Mouse (Mus musculus) embryo, embryonic 11.5 days (tissue): Measurements from ENCODE around the gene Scn3a.
A peak's percentile ranks its signal among the peaks of the same experiment; 100 is the strongest.
"Not testable (repeated sequence)": the region's sequence is repeated elsewhere in the genome, so short reads cannot be mapped to it uniquely, and the experiment has no call there.

Experiments
- DNase-seq: peaks from one replicate; pipeline ENCODE4 v3.0.0-alpha.2; 2012; ENCODE audit warnings: low read depth, low spot score

The Scn3a gene

GRCm38 (mm10) chr2:65490450-65490849, 77.0 kb downstream of the Scn3a start:
- DNase-seq: no peak

DNA sequence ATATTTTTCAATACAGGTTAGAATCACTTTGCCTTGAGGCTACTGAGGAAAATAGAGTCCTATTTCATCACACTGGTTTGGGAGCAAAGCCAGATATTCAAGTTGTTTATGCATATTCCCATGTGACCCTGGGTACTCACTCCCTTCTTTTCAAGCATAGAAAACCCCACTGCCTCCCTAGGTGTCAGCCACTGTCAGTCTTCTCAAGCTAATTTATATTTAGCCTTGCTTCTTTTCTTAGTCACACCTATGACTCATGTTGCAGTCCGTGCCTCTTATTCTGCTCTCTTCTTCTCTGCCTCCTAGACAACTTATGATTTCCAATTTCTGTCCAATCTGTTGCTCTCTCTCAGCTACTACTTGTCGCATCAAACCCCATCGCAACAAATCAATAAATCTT, 84.0 kb downstream of the Scn3a start:
- DNase-seq: no peak

DNA sequence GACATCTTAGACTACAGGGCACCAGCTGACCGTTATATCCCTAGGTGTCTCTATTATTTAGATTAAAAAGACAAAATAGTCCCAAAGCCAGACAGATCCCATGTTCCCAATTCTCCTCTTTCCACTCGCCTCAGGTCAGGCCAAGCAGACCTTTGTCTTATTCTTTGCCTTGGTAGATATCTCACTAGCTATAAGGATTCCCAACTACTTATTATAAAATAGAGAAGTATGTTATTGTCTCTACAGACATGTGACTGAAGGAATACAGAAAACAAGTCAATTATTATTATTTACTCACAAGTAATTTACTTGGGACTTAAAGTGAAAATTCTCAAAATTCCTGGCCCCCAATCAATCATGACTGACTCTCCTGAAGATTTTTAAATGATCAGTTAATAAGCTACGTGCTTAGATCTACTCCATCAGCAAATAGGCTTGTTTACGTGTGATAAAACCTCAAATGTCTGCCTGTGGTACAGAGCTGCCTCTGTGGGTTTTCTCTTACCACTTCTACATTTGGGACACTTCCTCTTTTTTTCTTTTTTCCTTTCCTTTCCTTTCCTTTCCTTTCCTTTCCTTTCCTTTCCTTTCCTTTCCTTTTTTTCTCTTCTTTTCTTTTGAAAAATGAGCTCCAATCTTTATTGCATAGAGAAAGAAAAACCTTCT, 86.3 kb downstream of the Scn3a start:
- no peak for DNase-seq

DNA sequence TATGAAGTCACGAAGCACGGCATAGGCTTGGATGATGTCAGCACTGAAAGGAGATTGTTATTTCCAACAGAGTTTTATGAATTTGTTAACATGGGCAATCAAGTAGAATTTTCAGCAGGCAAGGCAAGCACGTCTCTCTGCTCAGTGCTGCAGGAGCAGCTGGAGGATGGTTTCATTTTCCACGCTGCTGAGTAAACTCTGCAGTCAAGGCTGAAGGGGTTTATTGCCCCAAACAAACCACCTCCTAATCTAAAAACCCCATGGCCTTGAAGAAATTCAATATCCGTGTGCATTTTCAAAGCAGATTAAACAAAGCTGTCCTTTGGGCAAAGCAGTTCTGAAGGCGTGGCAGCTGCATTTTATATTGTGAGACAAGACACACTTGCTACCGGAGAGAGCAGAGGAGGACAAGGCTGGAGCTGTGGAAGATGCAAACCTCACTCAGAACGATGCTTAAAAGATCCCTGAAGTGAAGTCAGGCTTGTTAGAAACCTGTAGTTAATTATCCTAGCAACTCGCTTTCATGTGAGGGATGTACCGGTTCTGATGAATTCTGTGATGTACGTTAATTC, 96.0 kb downstream of the Scn3a start:
- DNase-seq: peak; percentile 3

DNA sequence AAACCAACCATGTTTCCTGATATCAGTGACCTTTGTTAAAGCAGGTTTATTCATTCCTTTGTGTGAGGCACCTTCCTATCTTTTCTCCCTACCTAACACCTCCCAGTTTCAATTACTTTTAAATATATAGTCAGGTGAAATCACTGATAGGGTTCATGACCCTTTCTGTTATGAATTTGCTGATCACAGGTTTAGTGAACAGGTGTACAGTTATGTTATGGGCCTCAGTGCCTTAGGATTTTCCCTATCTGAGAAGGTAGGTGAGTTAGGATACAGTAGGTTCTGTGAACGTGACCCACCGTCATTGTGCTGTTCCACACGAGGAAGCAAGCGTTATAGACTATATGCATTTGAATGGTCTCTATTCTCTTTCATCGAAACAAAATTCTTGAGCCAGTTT, 101.7 kb downstream of the Scn3a start:
- no peak for DNase-seq

DNA sequence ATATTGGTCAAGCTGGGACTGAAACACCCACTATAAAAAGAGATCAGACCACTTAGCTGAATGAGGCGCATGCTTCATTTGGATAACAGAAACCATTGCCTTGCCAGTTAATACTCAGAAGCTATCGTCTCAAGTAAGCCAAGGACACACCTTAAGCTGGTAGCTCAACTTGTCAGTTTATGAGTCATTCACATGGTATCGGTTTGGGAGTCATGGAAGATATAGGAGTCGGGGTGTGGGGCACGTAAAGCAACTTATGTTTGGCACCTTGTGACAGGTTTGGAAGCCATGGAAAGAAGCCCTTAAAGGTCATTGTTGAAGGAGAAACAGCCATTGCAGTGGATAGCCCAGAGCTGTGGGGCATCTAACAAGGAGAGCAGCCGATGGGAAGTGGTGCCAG, 113.7 kb downstream of the Scn3a start:
- no peak for DNase-seq

DNA sequence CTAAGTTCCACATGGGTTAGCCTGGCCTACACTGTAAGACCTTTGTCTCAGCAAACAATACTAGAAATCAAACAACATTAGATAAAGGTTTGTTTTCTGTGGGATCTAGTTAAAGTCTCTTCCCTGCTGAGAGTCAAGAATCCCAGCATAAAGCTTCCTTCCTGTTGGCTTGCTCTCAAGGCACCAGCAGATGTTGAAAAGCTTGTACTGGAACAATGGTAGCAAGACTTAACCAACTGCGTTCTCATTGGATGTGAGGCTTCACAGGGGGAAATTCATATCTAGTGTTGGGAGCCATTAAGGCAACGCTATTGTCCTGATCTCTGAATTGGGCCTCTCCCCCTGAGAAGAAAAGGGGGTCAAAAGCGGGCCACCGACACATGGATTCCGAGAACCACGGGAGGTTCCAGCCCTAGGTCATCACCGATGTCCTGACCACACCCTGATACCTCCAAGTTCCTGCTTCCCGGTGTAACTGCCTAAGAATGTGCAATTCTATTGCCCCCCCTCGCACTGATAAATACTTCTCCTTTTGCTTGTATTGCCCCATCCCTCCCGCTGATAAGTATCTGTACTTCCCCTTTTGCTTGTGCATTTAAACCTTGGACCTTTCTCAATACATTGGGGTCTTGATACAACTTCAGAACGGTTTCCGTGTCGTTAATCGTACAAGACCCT, 115.9 kb downstream of the Scn3a start:
- not testable (repeated sequence) for DNase-seq

DNA sequence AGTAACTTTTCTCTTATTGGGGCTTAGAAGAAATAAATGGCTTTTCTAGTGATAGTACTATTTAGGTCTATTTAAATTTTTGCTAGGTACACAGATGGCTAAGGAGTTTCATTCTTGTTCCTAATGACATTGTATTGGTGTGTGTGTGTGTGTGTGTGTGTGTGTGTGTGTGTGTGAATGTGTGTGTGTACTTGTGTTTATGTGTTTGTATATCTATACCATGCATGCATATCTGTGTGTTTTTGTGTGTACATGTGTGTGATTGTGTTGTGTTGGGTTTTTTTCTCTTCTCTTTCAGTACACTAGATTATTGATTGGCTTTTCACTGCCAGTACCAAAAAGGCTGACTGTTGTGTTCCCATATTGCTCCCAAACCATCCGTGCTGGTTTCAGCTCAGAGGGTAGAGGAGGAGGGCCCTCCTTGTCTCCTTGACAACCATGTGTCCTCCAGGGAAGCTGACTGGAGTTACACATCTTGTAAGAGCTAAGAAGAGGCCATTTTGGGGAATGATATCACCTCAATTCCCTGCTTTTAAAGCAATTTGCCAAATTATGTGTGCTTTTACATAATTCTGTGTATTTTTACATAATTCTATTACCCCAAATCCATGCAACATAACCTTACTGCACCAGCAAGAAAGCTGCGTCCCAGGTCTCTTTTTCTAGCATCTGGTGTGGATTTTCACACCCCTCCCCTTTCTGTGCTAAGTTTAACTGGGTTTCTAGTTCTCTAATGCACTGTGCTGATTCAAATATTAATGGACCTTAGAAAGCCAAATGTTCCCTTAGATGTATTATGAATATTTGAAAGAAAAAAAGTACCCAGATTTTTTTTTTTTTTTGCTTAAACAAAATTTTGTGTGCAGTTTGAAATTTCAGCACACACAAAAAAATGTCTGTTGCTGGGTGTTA, 116.7 kb downstream of the Scn3a start:
- DNase-seq: no peak

- no peak for DNase-seq
These were observed 118.2 kb downstream of the Scn3a start for GRCm38 (mm10) chr2:65449126-65449828.

GRCm38 (mm10) chr2:65443082-65443481, 124.3 kb downstream of the Scn3a start:
- DNase-seq: no peak

GRCm38 (mm10) chr2:65441566-65441965, 125.9 kb downstream of the Scn3a start:
- DNase-seq: no peak

GRCm38 (mm10) chr2:65441110-65441509, 126.3 kb downstream of the Scn3a start:
- DNase-seq: no peak

- DNase-seq: no peak
These were observed 130.5 kb downstream of the Scn3a start for GRCm38 (mm10) chr2:65436917-65437316.

GRCm38 (mm10) chr2:65423501-65423900, 143.9 kb downstream of the Scn3a start:
- DNase-seq: no peak

DNA sequence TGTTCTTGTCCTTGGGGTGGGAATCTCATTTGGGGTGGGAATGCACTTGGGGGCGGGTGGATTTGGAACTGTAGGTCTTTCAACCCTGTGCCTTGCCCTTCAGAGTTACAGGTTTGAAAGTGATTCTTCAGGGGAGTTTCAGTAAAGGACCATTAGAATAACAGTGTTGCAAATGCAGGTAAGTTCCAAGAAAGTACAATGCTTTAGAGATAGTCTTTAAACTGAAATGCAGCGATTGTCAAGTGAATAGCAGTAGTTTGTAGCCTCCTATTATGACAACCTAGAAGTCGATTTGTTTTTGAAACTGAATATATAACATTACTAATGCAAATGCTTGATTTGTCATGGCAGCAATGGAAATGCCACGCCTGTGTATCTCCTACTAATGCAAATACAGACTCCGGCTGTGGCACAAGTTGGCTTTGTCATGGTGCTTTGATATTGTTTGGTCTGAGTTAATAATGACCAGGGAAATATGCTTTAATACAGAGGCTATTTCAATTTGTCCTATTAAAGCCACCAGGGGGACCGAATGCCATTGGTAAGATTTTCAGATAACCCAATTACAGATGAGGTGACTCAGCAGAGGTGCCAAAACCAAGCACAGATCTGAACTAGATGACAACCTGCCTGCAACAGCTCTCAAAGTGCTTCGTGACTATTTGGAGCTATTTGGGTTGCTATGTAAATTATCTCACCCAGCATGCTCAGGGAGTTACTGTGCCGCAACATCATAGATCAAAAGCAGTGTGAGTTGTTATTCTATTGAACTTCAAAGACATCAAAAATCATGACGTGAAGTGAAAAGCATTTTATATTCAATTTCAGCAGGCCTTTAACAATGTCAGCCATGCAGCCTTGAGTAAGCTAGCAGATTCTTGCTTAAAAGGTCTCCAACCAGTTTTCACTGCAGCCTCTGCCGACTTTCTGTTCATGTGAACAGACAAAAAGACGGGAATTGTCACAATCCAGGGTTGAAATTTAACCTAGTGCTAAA, 145.9 kb downstream of the Scn3a start:
- DNase-seq: no peak

GRCm38 (mm10) chr2:65418608-65419007, 148.8 kb downstream of the Scn3a start:
- DNase-seq: no peak

DNA sequence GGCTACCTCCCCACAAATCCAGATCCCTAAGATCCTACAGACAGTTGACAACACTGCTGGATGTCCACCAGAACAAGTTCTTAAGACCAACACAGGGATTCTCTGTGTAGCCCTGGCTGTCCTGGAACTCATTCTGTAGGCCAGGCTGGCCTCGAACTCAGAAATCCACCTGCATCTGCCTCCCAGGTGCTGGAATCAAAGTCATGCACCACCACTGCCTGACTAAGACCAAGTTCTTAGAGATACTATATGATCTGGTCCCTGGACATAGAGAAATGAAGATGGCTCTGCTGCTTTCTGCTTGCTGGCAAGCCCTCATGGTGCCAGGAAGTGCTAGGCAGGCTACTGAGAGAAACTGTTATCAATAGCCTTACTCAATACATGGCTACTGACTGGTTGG, 150.9 kb downstream of the Scn3a start:
- no peak for DNase-seq

DNA sequence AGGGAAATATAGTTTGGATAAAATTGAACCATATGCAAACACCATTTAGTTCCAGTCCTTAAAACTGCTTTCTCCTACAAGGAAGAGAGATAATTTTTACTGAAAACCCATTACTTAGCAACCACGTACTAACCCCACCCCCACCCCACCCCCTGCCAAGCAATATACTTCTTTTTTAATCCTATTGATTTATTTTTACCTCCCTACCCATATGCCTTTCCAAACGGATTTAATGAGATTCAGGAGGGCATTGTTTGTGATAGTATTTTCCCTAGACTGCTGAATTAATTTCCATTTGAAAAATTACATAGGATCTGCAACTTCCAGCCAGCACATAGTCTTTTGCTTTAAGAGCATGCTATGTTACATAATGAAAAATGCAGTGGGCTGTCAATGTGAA, 152.1 kb downstream of the Scn3a start:
- no peak for DNase-seq

- peak; percentile 64 for DNase-seq
These were observed 152.6 kb downstream of the Scn3a start for GRCm38 (mm10) chr2:65414806-65415281.

DNA sequence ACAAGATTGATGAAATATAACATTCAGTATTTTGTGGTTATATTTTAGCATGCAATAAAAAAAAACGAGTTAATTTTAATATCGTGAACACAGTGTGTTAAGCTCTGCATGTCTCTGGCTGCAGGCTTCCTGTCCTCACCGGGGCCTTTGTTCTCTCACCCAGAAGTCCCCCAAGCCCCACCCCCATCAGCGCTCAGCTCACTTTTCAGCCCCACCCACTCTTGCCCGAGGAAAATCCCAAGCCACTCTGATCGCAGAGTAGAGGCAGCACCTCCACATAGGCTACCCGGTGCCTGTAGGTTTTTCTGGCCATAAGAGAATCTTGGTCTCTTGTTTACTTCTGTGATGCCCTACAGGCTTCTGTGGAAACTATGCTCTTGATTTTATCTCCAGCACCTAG, 153.2 kb downstream of the Scn3a start:
- peak; percentile 56 for DNase-seq
